Mouse (Mus musculus): ENCODE results near the gene Pxt1. TPM values are rescaled to one million over a fixed set of nuclear protein-coding genes. Genes with fewer than 3 reads are reported as not detected.

The Pxt1 gene
- polyA plus RNA-seq, 1 experiment from 2014 or later: 0.29 TPM

DNA sequence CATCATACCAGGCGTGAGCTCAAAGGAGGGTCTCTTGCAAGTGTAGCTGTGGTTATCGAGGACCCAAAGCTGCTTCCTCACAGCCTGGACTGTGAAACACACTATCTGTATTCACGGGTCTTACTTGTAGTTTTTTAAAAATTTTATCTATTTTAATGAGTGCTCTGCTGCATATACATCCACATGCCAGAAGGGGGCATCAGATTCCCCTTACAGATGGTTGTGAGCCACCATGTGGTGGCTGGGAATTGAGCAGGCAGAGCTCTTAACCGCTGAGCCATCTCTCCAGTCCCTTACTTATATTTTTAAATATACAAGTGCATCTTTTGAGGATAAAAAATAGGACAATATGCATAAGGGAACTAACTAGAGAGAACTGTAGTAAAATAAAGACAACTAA lies 44.1 kb upstream of the Pxt1 start:
- Histone ChIP-seq H3K9me3 (ENCODE audit: low read length) (no peaks in the 10 kb centered on the region), H3K4me3 (ENCODE audit: low read depth, low read length) (no peak overlapping the region), H3K36me3 (replicated peaks; ENCODE audit: insufficient read depth, low read length) (peaks cover 76% of the 10 kb centered on the region), H3K4me2 (ENCODE audit: low read depth, low read length) (no peak overlapping the region), H3K4me1 (ENCODE audit: insufficient read depth) (no peaks in the 10 kb centered on the region), H3K9ac (replicated peaks) (no peak overlapping the region), H3K27ac (ENCODE audit: low read depth) (no peak overlapping the region), H3K27me3 (ENCODE audit: insufficient read depth, low read length) (no peaks in the 10 kb centered on the region)
- ATAC-seq: no peak; the same call in 1 of the 2 replicates
- no peak for TF ChIP-seq EP300 (IDR thresholded peaks at IDR 0.05; ENCODE audit: low read depth)
- TF ChIP-seq CTCF (IDR thresholded peaks at IDR 0.05; ENCODE audit: low read depth): peak; percentile 88
- DNase-seq: peak; percentile 43
- 49% methylated on average over 4 of the region's 4 CpGs for WGBS (ENCODE audit: insufficient replicate concordance)

DNA sequence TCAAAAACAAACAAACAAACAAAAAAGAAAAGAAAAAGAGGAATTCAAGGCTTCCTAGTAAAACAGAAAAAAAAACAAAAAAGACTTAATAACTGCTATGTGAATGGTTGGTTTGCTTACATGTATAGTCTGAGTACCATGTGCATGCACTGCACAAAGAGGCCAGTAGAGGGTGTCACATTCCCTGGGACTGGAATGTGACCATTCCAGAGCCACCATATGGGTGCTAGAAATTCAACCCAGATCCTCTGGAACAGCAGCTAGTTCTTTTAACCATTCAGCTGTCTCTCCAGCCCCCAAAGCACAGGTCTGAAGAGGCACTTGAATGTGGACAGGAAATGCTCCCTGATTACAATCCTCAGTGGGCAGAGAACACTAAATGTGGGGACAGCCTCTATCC lies 43.2 kb upstream of the Pxt1 start:
- no peaks in the 10 kb centered on the region for H3K27me3 ChIP-seq (ENCODE audit: insufficient read depth, low read length)
- H3K4me2 ChIP-seq (ENCODE audit: low read depth, low read length): no peak overlapping the region
- H3K9ac ChIP-seq (replicated peaks): no peak overlapping the region; the same call in 1 of the 2 replicates
- DNase-seq (no peak), ATAC-seq (no peak)
- H3K27ac ChIP-seq (ENCODE audit: low read depth): no peak overlapping the region
- no peaks in the 10 kb centered on the region for H3K9me3 ChIP-seq (ENCODE audit: low read length)
- TF ChIP-seq CTCF (IDR thresholded peaks at IDR 0.05; ENCODE audit: low read depth): peak; percentile 74
- no peak for TF ChIP-seq EP300 (IDR thresholded peaks at IDR 0.05; ENCODE audit: low read depth)
- H3K4me3 ChIP-seq (ENCODE audit: low read depth, low read length): no peak overlapping the region
- no peaks in the 10 kb centered on the region; the same call in 1 of the 2 replicates for H3K4me1 ChIP-seq (ENCODE audit: insufficient read depth)
- peaks cover 77% of the 10 kb centered on the region for H3K36me3 ChIP-seq (replicated peaks; ENCODE audit: insufficient read depth, low read length)

DNA sequence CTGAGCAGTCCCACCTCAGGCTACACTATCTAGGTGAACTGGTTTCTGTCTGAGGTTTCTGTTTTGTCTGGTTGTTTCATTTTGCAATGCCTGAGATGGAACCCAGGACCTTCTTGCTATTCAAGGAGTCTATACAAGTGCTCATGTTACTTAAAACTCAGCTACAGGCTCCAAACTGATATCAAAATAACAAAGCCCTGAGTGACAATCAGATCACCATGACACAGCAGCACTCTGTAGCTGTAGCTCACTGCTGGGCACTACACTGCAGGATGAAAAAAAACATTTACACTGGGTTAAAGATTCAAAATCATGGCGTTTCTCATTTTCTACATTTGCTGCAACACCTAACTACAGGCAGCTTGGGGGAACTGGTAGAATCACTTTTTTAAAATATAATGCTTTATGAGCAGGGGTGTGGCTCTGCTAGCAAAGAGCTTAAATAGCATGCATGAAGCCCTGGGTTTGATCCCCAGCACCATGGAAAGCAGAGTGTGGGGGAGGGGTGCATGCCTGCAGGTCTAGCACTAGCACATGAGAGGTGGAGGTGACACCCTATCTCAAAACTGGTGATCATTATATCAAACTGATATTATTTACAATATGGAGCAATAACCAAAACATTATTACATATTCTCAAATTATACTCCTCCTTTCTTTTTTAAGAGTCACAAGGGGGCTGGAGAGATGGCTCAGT lies 41.2 kb upstream of the Pxt1 start:
- H3K36me3 ChIP-seq (replicated peaks; ENCODE audit: insufficient read depth, low read length): peaks cover 63% of the 10 kb centered on the region
- no peak overlapping the region; the same call in 1 of the 2 replicates for H3K27ac ChIP-seq (ENCODE audit: low read depth)
- DNase-seq (no peak), ATAC-seq (no peak)
- no peak overlapping the region for H3K9ac ChIP-seq (replicated peaks)
- H3K4me3 ChIP-seq (ENCODE audit: low read depth, low read length): no peak overlapping the region
- TF ChIP-seq CTCF (IDR thresholded peaks at IDR 0.05; ENCODE audit: low read depth): no peak
- TF ChIP-seq EP300 (IDR thresholded peaks at IDR 0.05; ENCODE audit: low read depth): no peak
- no peaks in the 10 kb centered on the region for H3K9me3 ChIP-seq (ENCODE audit: low read length)
- no peaks in the 10 kb centered on the region for H3K27me3 ChIP-seq (ENCODE audit: insufficient read depth, low read length)
- WGBS (ENCODE audit: insufficient replicate concordance): 88% methylated on average over 1 of the region's 1 CpGs
- H3K4me1 ChIP-seq (ENCODE audit: insufficient read depth): no peaks in the 10 kb centered on the region; the same call in none of the 2 replicates
- no peak overlapping the region for H3K4me2 ChIP-seq (ENCODE audit: low read depth, low read length)

DNA sequence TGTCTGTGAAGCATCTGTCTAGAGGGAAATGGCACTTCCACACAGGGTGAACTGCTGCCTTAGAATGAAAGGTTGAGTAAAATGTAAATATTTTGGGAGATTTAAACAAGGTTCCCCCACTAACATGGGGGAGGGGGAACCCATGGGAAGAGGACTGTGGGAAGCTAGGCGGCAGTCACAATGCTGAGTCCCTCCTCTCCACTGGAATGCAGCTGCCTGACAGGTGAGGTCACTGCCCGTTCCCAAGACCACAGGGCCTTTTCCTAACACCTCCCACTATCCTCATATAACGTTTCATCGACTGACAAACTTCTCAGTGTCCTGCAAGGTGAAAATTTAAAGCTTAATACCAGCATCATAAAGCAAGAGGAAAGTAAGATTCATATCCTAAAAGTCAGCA lies 39.0 kb upstream of the Pxt1 start:
- WGBS (ENCODE audit: insufficient replicate concordance): 61% methylated on average over 4 of the region's 4 CpGs

DNA sequence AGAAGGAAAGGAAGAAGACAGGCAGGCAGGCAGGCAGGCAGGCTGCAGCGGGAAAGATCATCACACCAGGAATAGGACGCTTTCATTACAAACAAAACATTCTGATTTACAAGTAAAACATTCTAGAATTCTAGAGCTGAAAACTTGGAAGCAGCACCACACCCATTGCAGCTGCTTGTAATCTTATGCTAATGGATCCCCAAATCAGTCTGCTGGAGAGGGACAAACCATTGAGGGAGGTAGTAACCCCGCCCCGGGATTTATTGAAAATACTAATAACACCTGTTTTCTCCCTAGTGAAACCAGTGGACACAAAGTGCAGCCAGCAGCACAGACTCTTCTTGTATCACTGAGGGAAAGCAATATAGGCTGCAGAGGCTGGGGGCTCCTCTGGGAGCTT lies 37.4 kb upstream of the Pxt1 start:
- Histone ChIP-seq H3K27me3 (ENCODE audit: insufficient read depth, low read length) (no peaks in the 10 kb centered on the region), H3K4me3 (ENCODE audit: low read depth, low read length) (no peak overlapping the region), H3K9ac (replicated peaks) (no peak overlapping the region), H3K27ac (ENCODE audit: low read depth) (no peak overlapping the region), H3K4me1 (ENCODE audit: insufficient read depth) (no peaks in the 10 kb centered on the region; the same call in none of the 2 replicates), H3K36me3 (replicated peaks; ENCODE audit: insufficient read depth, low read length) (peaks cover 61% of the 10 kb centered on the region), H3K4me2 (ENCODE audit: low read depth, low read length) (no peak overlapping the region), H3K9me3 (ENCODE audit: low read length) (no peaks in the 10 kb centered on the region)
- WGBS (ENCODE audit: insufficient replicate concordance): 83% methylated on average over 4 of the region's 4 CpGs
- TF ChIP-seq EP300 (IDR thresholded peaks at IDR 0.05; ENCODE audit: low read depth) (no peak), CTCF (IDR thresholded peaks at IDR 0.05; ENCODE audit: low read depth) (no peak)
- DNase-seq: no peak
- no peak for ATAC-seq

More for the DNA sequence above, 39.0 kb upstream of the Pxt1 start:
- H3K4me2 ChIP-seq (ENCODE audit: low read depth, low read length): no peak overlapping the region
- no peak overlapping the region for H3K9ac ChIP-seq (replicated peaks)
- peaks cover 65% of the 10 kb centered on the region for H3K36me3 ChIP-seq (replicated peaks; ENCODE audit: insufficient read depth, low read length)
- DNase-seq: no peak
- no peak overlapping the region for H3K4me3 ChIP-seq (ENCODE audit: low read depth, low read length)
- H3K27ac ChIP-seq (ENCODE audit: low read depth): no peak overlapping the region
- H3K27me3 ChIP-seq (ENCODE audit: insufficient read depth, low read length): no peaks in the 10 kb centered on the region
- H3K4me1 ChIP-seq (ENCODE audit: insufficient read depth): no peaks in the 10 kb centered on the region; the same call in none of the 2 replicates
- 0 out of 2 replicates have a peak, but pooled peaks have one; percentile 37 for ATAC-seq
- no peaks in the 10 kb centered on the region for H3K9me3 ChIP-seq (ENCODE audit: low read length)
- no peak for TF ChIP-seq CTCF (IDR thresholded peaks at IDR 0.05; ENCODE audit: low read depth)
- no peak for TF ChIP-seq EP300 (IDR thresholded peaks at IDR 0.05; ENCODE audit: low read depth)

DNA sequence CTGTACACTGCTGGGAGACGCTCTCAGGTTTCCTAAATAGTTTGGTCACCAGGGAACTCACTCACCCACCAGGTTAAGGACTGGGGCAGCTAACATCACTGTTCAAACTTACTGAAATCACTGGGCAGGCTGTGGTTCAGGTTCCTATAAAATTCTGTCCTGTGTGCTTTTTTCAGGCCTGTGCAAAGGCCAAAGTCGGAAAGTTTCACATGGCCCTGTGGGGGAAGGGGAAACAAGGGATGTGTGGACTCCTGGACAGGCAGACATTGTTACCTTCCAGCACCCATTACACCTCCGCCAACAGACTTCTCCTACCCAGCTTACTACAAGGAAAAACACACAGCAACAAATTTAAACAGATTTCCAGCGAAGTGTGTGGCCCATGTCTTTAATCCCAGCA lies 35.5 kb upstream of the Pxt1 start:
- no peaks in the 10 kb centered on the region for H3K9me3 ChIP-seq (ENCODE audit: low read length)
- WGBS (ENCODE audit: insufficient replicate concordance): 79% methylated on average over 4 of the region's 4 CpGs
- no peaks in the 10 kb centered on the region; the same call in none of the 2 replicates for H3K4me1 ChIP-seq (ENCODE audit: insufficient read depth)
- peak overlapping the region; percentile 67 for H3K27ac ChIP-seq (ENCODE audit: low read depth)
- no peak overlapping the region for H3K4me2 ChIP-seq (ENCODE audit: low read depth, low read length)
- no peak overlapping the region for H3K9ac ChIP-seq (replicated peaks)
- H3K27me3 ChIP-seq (ENCODE audit: insufficient read depth, low read length): no peaks in the 10 kb centered on the region
- TF ChIP-seq EP300 (IDR thresholded peaks at IDR 0.05; ENCODE audit: low read depth) (no peak), CTCF (IDR thresholded peaks at IDR 0.05; ENCODE audit: low read depth) (no peak)
- no peak overlapping the region for H3K4me3 ChIP-seq (ENCODE audit: low read depth, low read length)
- ATAC-seq (peak; percentile 88), DNase-seq (peak; percentile 39)
- peaks cover 67% of the 10 kb centered on the region for H3K36me3 ChIP-seq (replicated peaks; ENCODE audit: insufficient read depth, low read length)

Data from liver, postnatal 0 days (tissue).